Mouse (Mus musculus): Measurements from ENCODE around the gene Il10. TPM values are rescaled to one million over a fixed set of nuclear protein-coding genes. Genes with fewer than 3 reads are reported as not detected.
"Not testable (repeated sequence)": the region's sequence is repeated elsewhere in the genome, so short reads cannot be mapped to it uniquely, and the experiment has no call there.

Gene Il10
- polyA plus RNA-seq, 1 experiment from 2014 or later, result not detected

- Histone ChIP-seq H3K4me2 (replicated peaks) (no peak overlapping the region), H3K36me3 (no peaks in the 10 kb centered on the region), H3K4me1 (0 out of 2 replicates have a peak, but pooled peaks cover 3% of the 10 kb centered on the region), H3K27me3 (0 out of 2 replicates have a peak, but pooled peaks cover 6% of the 10 kb centered on the region), H3K27ac (replicated peaks) (no peak overlapping the region), H3K4me3 (no peak overlapping the region), H3K9me3 (no peaks in the 10 kb centered on the region), H3K9ac (replicated peaks) (no peak overlapping the region)
- ATAC-seq (ENCODE audit: low FRiP score, low read depth), result no peak
- WGBS, result 83% methylated on average over 11 of the region's 11 CpGs
Measured at GRCm38 (mm10) chr1:131021900-131022590, 2.4 kb downstream of the Il10 start.

DNA sequence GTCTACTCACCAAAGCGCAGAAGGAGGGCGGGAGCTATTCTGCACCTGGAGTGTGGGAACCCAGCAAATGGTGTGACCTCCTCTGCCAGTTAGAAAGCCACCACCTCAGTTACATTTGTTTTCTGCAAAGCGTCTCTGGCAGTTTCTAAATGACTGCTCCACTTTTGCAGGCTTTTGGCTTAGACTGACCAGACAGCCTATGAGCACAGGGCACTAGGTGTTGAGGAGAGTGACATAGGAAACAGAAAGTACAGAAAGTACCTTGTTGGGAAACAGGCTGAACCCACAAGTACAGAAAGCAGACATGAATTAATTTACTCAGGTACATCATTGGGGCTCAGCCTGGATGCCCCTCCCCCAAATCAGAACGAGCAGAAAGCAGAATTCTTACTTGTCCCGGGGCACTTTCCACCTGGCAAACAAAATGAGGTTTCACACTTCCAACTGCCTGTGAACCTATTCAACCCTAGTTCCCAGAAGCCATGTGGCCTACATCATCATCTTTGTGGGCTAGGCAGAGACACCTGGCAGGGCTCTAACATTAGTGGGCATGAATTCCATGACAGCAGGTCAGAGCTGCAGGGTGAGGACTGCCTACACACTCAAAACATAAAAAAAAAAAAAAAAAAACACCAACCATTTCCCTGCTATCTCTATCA is 3.1 kb downstream of the Il10 start:
- WGBS, result 79% methylated on average over 5 of the region's 5 CpGs
- Histone ChIP-seq H3K36me3 (no peaks in the 10 kb centered on the region), H3K4me2 (replicated peaks) (no peak overlapping the region), H3K4me3 (no peak overlapping the region), H3K9ac (replicated peaks) (no peak overlapping the region), H3K27ac (replicated peaks) (no peak overlapping the region), H3K9me3 (no peaks in the 10 kb centered on the region), H3K27me3 (0 out of 2 replicates have a peak, but pooled peaks cover 6% of the 10 kb centered on the region), H3K4me1 (0 out of 2 replicates have a peak, but pooled peaks cover 3% of the 10 kb centered on the region)
- ATAC-seq (ENCODE audit: low FRiP score, low read depth), result no peak

DNA sequence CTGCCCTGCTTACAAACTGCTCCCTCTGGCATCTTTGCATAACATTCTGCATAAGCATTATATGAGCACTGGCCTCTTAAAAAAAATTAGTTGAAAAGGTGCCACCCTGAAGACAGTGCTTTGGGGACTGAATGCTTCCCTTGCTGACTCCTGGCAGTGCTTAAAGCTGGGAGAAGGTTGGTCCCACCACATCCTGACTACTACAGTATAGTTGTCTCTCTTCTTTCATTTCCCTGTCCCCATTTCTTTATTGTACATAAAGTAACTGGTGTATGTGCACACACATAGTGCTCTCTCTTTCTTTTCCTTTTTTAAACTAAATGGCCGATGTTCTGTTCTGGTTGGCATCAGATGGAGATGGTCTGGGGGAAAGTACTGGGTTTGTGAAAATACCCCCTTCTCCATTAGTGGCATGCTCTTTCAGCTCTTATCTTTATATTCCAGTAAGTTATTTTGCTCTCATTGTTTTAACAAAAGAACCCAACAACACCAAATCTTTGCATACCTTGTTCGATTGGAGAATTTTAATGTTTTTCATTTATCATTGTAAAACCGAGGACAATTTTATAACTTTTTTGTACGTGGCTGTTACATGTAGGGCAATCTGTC is 3.7 kb downstream of the Il10 start:
- H3K27me3 ChIP-seq; H3K27ac ChIP-seq (replicated peaks); H3K4me3 ChIP-seq; H3K9me3 ChIP-seq; H3K9ac ChIP-seq (replicated peaks); H3K4me1 ChIP-seq; H3K4me2 ChIP-seq (replicated peaks); ATAC-seq (ENCODE audit: low FRiP score, low read depth); H3K36me3 ChIP-seq: not testable (repeated sequence)
- 86% methylated on average over 4 of the region's 4 CpGs for WGBS

DNA sequence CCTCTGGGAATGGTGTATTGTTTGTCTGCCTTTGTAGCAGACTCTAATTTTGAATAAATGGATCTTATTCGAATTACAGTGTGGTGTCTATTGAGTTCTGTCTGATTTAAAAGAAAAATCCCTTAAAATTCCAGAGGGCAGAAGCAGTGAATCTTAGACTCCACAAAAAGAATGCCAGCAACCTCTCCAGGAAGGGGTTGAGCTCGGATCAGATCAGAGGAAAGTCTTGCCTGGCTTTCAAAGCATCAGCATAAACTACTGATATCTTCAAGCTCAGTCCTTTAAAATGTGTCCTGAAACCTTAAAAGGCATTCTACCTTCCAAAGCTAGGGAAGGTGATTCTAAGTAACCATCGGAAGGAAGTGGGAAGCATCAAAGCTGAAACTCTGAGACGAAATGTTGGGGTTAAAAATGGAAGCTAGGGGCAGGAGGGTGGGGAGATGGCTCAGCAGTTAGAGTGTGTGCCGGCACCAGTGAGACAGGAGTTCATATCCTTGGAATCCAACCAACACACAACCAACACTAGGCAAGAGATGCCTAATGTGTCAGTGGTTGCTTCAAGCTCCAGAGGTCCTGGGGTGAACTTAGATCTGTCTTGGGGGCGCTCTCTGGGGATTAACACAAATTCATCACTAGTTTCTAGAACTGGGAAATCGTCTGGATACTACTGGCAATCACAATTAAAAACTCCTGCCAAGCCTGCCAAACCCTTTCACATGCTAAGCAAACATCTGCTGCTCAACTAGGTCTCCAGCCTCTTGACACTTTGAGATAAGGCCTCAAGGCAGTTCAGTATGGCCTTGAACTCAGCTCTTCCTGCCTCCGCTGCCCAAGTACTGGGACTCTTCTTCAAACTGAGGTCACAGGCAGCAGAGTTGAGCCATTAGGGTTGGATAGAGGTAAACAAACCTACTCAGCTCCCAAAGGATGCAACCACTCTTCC is 5.5 kb downstream of the Il10 start:
- Histone ChIP-seq H3K4me1 (0 out of 2 replicates have a peak, but pooled peaks cover 3% of the 10 kb centered on the region), H3K9ac (replicated peaks) (no peak overlapping the region), H3K27ac (replicated peaks) (no peak overlapping the region), H3K36me3 (no peaks in the 10 kb centered on the region), H3K27me3 (0 out of 2 replicates have a peak, but pooled peaks cover 6% of the 10 kb centered on the region), H3K4me2 (replicated peaks) (no peak overlapping the region), H3K9me3 (no peaks in the 10 kb centered on the region), H3K4me3 (no peak overlapping the region)
- no peak for ATAC-seq (ENCODE audit: low FRiP score, low read depth)
- 81% methylated on average over 8 of the region's 8 CpGs for WGBS

GRCm38 (mm10) chr1:131025843-131026190 is 6.2 kb downstream of the Il10 start:
- Histone ChIP-seq H3K27me3 (0 out of 2 replicates have a peak, but pooled peaks cover 6% of the 10 kb centered on the region), H3K36me3 (no peaks in the 10 kb centered on the region), H3K4me3 (no peak overlapping the region), H3K4me1 (0 out of 2 replicates have a peak, but pooled peaks cover 3% of the 10 kb centered on the region), H3K9ac (replicated peaks) (no peak overlapping the region), H3K9me3 (no peaks in the 10 kb centered on the region), H3K4me2 (replicated peaks) (no peak overlapping the region), H3K27ac (replicated peaks) (no peak overlapping the region)
- no peak for ATAC-seq (ENCODE audit: low FRiP score, low read depth)
- 75% methylated on average over 2 of the region's 4 CpGs for WGBS

- Histone ChIP-seq H3K36me3 (no peaks in the 10 kb centered on the region), H3K27ac (replicated peaks) (no peak overlapping the region), H3K9ac (replicated peaks) (no peak overlapping the region), H3K4me3 (no peak overlapping the region), H3K4me2 (replicated peaks) (no peak overlapping the region), H3K27me3 (no peaks in the 10 kb centered on the region), H3K4me1 (0 out of 2 replicates have a peak, but pooled peaks cover 3% of the 10 kb centered on the region), H3K9me3 (no peaks in the 10 kb centered on the region)
- 92% methylated on average over 3 of the region's 3 CpGs for WGBS
- ATAC-seq (ENCODE audit: low FRiP score, low read depth), result no peak
Measured at GRCm38 (mm10) chr1:131029215-131029614, 9.6 kb downstream of the Il10 start.

- no peaks in the 10 kb centered on the region for H3K9me3 ChIP-seq
- no peaks in the 10 kb centered on the region for H3K36me3 ChIP-seq
- H3K9ac ChIP-seq (replicated peaks), result no peak overlapping the region
- WGBS, result 75% methylated on average over 7 of the region's 7 CpGs
- no peak for ATAC-seq (ENCODE audit: low FRiP score, low read depth)
- H3K4me2 ChIP-seq (replicated peaks), result no peak overlapping the region
- no peak overlapping the region for H3K4me3 ChIP-seq
- H3K4me1 ChIP-seq, result 0 out of 2 replicates have a peak, but pooled peaks cover 3% of the 10 kb centered on the region
- H3K27me3 ChIP-seq, result no peaks in the 10 kb centered on the region
- H3K27ac ChIP-seq (replicated peaks), result no peak overlapping the region
Measured at GRCm38 (mm10) chr1:131030261-131030660, 10.6 kb downstream of the Il10 start.

DNA sequence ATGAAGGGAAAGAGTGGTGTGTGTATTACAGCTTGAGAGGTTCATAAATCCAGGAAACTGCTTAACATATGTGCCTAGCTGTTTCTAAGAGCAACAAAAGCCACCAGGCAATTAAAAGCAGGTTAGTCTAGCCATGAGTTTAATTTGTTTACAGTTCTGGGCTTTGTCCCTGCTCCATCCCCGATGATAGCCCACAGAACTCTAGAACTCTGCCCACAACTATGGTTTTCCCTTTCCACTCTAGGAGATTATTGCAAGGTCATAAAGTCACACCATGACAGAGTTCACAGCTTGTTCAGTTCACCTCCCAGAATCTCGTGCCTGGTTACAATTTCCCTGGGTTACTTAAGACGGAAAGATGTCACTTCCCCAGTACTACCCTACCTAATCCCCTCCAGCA is 11.6 kb downstream of the Il10 start:
- ATAC-seq (ENCODE audit: low FRiP score, low read depth), result no peak
- Histone ChIP-seq H3K9me3 (no peaks in the 10 kb centered on the region), H3K4me3 (no peak overlapping the region), H3K4me2 (replicated peaks) (no peak overlapping the region), H3K4me1 (no peaks in the 10 kb centered on the region), H3K9ac (replicated peaks) (no peak overlapping the region), H3K36me3 (no peaks in the 10 kb centered on the region), H3K27ac (replicated peaks) (no peak overlapping the region), H3K27me3 (no peaks in the 10 kb centered on the region)
- WGBS, result 55% methylated on average over 3 of the region's 3 CpGs

GRCm38 (mm10) chr1:131038001-131038400 is 18.4 kb downstream of the Il10 start:
- no peak overlapping the region for H3K4me3 ChIP-seq
- no peaks in the 10 kb centered on the region for H3K27me3 ChIP-seq
- H3K27ac ChIP-seq (replicated peaks), result no peak overlapping the region
- H3K4me1 ChIP-seq, result no peaks in the 10 kb centered on the region
- no peak overlapping the region for H3K4me2 ChIP-seq (replicated peaks)
- no peaks in the 10 kb centered on the region for H3K36me3 ChIP-seq
- 93% methylated on average over 5 of the region's 5 CpGs for WGBS
- 0 out of 2 replicates have a peak, but pooled peaks cover 8% of the 10 kb centered on the region for H3K9me3 ChIP-seq
- H3K9ac ChIP-seq (replicated peaks), result no peak overlapping the region
- no peak for ATAC-seq (ENCODE audit: low FRiP score, low read depth)

DNA sequence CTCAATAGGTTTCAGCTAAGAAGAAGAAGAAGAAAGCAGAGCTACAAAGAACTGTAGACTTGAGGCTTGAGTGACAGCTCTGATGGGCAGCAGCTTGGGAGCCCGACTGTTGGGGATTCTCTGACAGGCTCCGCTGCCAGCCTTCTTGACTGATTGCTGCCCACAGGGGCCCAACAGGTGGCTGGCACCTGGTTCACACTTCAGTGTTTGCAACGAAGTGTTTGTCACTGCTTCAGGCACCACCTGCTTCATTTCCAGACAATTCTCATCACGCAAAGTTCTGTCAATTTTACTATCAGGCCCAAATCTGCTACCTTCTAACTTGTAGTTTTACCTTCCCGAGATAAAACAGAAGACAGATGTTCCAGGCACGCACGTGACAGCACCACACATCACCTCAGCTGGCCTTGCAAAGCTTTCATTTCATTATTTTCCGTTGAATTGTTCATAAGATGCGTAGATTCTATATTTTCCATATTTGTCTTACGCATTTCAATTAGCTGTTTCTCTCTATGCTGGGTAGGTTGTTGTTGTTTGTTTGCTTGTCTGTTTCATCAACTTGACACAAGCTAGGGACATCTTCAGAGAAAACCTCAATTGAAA is 18.9 kb downstream of the Il10 start:
- no peak for ATAC-seq (ENCODE audit: low FRiP score, low read depth)
- Histone ChIP-seq H3K27me3 (no peaks in the 10 kb centered on the region), H3K9me3 (0 out of 2 replicates have a peak, but pooled peaks cover 8% of the 10 kb centered on the region), H3K4me3 (no peak overlapping the region), H3K4me2 (replicated peaks) (no peak overlapping the region), H3K27ac (replicated peaks) (no peak overlapping the region), H3K9ac (replicated peaks) (no peak overlapping the region), H3K4me1 (no peaks in the 10 kb centered on the region), H3K36me3 (no peaks in the 10 kb centered on the region)
- WGBS, result 94% methylated on average over 10 of the region's 10 CpGs

DNA sequence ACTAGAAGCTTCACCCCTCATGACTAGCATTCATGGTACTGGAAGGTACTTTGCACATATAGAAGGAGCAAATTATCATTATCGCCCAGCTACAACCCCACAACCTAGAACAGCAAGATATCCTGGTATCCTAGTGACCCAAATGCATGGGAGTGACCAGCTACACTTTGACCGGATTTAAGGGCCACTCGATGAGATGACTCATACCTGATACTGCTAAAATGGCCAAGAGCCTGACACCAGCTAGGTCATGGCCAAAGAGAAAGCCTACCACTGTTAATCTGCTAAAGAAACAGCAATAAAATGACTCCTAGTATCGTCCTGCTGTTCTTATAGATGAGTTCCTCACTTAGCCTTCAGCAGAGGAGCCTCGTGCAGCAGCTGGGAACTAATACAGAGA is 19.8 kb downstream of the Il10 start:
- Histone ChIP-seq H3K4me3 (no peak overlapping the region), H3K27ac (replicated peaks) (no peak overlapping the region), H3K36me3 (no peaks in the 10 kb centered on the region), H3K27me3 (no peaks in the 10 kb centered on the region), H3K9me3 (0 out of 2 replicates have a peak, but pooled peaks cover 8% of the 10 kb centered on the region), H3K4me2 (replicated peaks) (no peak overlapping the region), H3K9ac (replicated peaks) (no peak overlapping the region), H3K4me1 (no peaks in the 10 kb centered on the region)
- ATAC-seq (ENCODE audit: low FRiP score, low read depth), result no peak
- WGBS, result 87% methylated on average over 5 of the region's 5 CpGs
